Mouse (Mus musculus): Measurements from ENCODE around the gene Spindoc. TPM values are rescaled to one million over a fixed set of nuclear protein-coding genes. Genes with fewer than 3 reads are reported as not detected.

Spindoc gene
- total RNA-seq, 2 experiments from 2014 or later: 4.7 to 19.8 TPM

GRCm38 (mm10) chr19:7339867-7340266, 42.9 kb downstream of the Spindoc start:
- peak; percentile 30 for ATAC-seq (replicated peaks; ENCODE audit: poor library complexity, severe bottlenecking)

GRCm38 (mm10) chr19:7339026-7339425, 43.8 kb downstream of the Spindoc start:
- no peak for ATAC-seq (replicated peaks; ENCODE audit: poor library complexity, severe bottlenecking)

DNA sequence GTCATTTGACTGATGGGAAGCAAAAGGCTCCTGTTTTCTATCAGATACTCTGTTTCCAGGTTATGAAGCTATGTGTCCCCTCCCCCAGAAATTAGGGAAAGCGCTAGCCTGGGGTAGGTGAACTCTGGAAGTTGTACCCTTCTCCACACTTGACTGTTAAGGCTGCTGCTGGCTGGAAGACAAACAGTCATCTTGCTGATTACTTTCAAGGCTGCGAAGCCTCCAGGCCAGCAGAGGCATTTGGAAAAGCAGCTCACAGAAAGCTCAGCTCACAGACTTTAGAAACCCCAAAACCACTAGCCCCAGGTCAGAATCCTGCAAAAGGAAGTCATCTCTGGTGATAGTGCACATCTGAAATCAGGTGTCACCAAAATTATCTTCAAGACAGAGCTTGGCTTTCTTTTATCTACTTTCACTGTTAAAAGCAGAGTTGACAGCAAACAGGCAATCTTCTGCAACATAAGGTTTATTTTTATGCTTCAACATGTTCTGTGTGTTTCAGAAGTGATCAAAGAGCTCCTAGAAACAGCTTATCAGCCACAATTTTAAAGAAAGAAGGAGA, 44.9 kb downstream of the Spindoc start:
- ATAC-seq (replicated peaks; ENCODE audit: poor library complexity, severe bottlenecking): no peak

GRCm38 (mm10) chr19:7335656-7336055, 47.1 kb downstream of the Spindoc start:
- ATAC-seq (replicated peaks; ENCODE audit: poor library complexity, severe bottlenecking): no peak

DNA sequence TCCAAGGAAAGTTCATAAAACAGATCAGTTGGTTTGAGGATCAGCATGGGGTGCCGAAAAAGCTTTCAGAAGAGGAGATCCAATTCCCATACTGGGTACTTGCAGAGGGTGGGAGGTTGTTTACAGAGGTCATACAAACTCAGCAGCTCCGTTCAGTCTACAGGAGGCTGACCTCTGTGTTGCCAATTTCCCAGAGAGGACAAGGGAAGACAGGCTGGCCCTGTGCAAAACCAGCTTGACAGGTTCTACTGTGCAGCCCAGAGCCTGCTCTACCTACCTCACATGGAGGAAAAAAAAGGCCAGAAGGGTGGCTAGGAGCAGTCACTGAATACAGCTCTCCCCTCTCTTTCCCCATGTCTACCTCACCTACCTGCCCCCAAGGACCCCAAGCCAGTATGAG, 48.7 kb downstream of the Spindoc start:
- ATAC-seq (replicated peaks; ENCODE audit: poor library complexity, severe bottlenecking): no peak

DNA sequence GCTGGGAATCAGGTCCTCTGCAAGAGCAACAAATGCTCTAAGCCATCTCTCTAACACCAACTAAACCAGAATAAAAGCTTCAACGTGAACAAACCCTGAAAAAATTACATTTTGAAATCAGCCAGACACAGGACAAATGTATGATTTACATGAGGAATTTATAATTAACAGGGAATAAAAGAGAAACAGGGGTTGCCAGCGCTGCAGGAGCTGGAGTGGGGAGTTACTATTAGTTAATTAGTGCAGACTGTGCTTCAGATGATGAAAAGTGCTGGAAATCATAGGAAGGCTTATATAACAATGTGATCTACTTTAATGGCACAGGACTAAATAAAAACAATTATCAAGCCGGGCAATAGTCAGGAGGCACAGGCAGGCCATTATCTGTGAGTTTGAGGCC, 61.4 kb downstream of the Spindoc start:
- ATAC-seq (replicated peaks; ENCODE audit: poor library complexity, severe bottlenecking): no peak

DNA sequence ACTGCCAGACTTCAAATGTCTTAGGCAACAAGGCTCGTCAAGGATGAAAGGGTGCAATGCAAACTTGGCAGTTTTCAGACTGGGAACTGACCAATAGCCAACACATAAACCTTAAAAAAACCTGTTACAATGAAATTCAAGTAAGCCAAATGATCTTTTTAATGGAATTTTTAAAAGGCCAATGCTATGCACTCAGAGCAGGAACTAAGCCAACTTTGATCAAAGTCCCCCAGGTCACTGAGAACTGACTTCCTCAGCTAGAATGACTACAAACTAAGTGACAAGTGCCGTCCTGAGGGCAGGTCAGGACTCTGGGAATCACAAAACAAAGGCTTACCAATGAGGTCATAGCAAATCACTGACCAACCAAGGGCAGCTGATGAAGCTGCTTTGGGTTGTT, 62.6 kb downstream of the Spindoc start:
- ATAC-seq (replicated peaks; ENCODE audit: poor library complexity, severe bottlenecking): no peak

GRCm38 (mm10) chr19:7317716-7318115, 65.1 kb downstream of the Spindoc start:
- no peak for ATAC-seq (replicated peaks; ENCODE audit: poor library complexity, severe bottlenecking)

DNA sequence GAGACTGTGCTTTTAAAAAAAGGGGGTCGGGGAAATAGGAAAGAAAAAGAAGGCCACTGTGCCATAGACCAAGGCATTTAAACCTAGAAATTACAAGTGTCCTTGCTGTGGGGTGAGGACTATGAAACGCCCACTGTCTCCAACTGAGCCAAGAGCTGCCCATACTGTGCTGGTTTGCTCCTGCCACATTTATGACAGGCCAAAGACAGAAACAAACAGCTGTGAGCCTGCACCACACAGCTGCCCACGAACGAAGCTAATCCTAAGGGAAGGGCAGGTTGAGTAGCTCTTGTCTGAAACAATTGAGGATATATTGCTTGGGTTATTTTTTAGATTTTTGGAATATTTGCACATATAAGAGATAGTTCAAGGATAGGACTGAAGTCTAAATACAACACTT, 66.0 kb downstream of the Spindoc start:
- ATAC-seq (replicated peaks; ENCODE audit: poor library complexity, severe bottlenecking): no peak

DNA sequence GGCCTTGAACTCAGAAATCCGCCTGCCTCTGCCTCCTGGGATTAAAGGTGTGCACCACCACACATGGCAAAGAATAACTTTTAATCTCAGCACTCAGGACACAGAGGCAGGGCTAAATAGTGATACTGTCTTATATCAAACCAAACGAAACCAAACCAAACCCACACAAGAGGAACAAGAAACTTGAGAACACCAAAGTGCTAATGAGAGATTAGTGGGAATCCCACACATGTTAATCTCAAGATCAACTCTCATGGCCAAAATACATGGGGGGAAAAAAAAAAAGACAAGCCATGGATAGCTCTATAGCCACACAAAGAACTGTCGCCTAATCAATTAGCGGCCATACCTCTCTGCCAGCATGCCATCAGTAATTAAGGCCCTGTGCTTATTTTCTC, 67.2 kb downstream of the Spindoc start:
- peak; percentile 59 for ATAC-seq (replicated peaks; ENCODE audit: poor library complexity, severe bottlenecking)

- peak; percentile 86 for ATAC-seq (replicated peaks; ENCODE audit: poor library complexity, severe bottlenecking)
These were observed 67.7 kb downstream of the Spindoc start for GRCm38 (mm10) chr19:7314976-7315586.

DNA sequence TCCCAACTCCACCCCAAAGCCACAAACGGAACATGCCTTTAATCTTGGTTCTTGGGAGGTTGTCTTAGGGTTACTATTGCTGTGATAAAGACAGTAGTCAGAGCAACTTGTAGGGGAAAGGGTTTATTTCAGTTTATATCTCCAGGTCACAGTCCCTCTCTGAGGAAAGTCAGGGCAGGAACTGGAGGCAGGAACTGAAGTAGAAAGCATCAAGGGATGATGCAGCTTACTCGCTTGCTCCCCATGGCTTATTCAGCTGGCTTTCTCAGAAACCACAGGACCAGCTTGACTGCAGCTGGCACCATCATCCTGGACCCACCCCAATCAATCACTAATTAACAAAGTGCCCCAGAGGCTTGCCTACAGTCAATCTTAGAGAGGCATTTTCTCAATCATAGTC, 69.1 kb downstream of the Spindoc start:
- no peak for ATAC-seq (replicated peaks; ENCODE audit: poor library complexity, severe bottlenecking)

GRCm38 (mm10) chr19:7311306-7311705, 71.5 kb downstream of the Spindoc start:
- no peak for ATAC-seq (replicated peaks; ENCODE audit: poor library complexity, severe bottlenecking)

GRCm38 (mm10) chr19:7310704-7311103, 72.1 kb downstream of the Spindoc start:
- ATAC-seq (replicated peaks; ENCODE audit: poor library complexity, severe bottlenecking): no peak

DNA sequence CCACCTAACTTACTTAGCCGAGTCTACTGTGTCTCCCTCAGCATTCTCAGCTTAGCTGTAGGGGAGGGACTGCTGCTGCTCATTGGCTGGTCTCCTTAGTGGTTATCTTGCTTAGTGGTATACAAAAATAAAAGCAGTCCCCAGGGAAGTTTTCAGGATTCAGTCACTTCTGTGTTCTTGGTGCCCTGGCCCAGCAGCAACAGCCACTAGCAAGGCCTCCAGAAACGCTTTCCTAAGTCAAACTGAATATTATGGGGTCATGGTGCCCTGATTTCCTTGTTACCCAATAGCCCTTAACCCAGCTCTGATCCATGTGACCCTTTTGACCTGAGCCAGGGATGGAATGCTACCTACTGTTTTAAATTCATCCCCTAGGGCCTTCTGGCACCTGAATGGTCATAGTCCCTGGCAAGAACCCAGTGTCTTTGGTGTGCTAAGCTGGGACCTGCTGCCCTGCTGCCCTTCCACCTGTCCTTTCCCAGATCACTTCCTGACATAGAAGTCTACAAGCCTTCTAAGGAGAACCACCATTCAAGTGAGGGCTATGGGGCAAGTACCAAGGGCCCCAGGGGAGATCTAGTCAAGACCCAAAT, 73.0 kb downstream of the Spindoc start:
- no peak for ATAC-seq (replicated peaks; ENCODE audit: poor library complexity, severe bottlenecking)

DNA sequence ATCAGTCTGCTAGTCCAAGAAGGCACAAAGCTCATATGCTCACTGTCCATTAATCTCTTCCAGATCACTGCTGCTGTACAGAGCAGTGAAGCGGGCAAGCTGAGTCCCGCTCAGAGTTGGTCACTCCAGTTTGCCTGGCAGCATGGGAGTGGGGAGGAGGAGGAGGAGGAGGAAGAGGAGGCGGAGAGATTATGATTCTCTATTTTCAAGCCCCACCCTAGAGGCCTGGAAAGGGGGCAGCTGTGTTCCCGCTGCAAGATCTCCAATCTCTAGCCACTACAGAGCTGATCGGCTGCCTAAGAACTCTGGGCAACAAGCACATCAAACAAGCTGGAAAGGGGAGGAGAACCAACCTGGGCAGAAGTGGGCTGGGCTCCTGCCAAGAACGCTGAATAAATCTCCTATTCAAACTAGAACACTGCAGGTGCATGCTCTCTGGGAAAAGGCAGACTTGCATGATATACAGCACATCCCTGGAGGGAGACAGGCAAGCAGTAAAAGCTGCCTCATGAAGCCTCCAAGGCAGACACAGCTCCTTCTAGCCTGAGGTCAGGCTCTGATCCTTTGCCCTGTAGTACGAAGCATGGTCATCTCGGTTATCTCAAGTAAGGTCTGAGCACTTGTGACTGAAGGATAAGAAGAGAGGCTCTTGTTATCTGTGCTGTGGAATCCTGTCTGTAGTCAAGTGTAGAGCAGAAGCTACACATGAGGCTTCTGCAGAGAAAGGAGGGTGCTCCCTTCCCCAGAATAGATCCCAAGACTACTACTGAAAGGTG, 74.6 kb downstream of the Spindoc start:
- ATAC-seq (replicated peaks; ENCODE audit: poor library complexity, severe bottlenecking): no peak

- peak; percentile 81 for ATAC-seq (replicated peaks; ENCODE audit: poor library complexity, severe bottlenecking)
These were observed 75.8 kb downstream of the Spindoc start for GRCm38 (mm10) chr19:7306968-7307367.

- ATAC-seq (replicated peaks; ENCODE audit: poor library complexity, severe bottlenecking): no peak
These were observed 77.1 kb downstream of the Spindoc start for GRCm38 (mm10) chr19:7305380-7306310.

GRCm38 (mm10) chr19:7304801-7305200, 78.0 kb downstream of the Spindoc start:
- no peak for ATAC-seq (replicated peaks; ENCODE audit: poor library complexity, severe bottlenecking)
